Mouse (Mus musculus) heart, embryonic 11.5 days (tissue): ENCODE results near the gene Nfkbie. TPM values are rescaled to one million over a fixed set of nuclear protein-coding genes. Genes with fewer than 3 reads are reported as not detected.

Source experiments
- ATAC-seq: fragments of 200-750 bp; cut with Nextera tagmentation; replicated peaks from 2 replicates; pipeline ENCODE4 v1.8.0; 2017; ENCODE audit warnings: moderate library complexity; ENCODE audit not compliant: insufficient number of reproducible peaks, low FRiP score, low TSS enrichment
- H3K27ac ChIP-seq: fragments of 300-500 bp; sonication (generic); 2 replicates; pipeline ENCODE4 v1.5.1; 2014; ENCODE audit warnings: mild to moderate bottlenecking, low read depth, low read length
- H3K27me3 ChIP-seq: fragments of 300-500 bp; sonication (generic); 2 replicates; pipeline ENCODE4 v1.6.1; 2014; ENCODE audit warnings: mild to moderate bottlenecking, low read length, mixed read lengths; ENCODE audit not compliant: control insufficient read depth, insufficient read depth
- H3K36me3 ChIP-seq: fragments of 300-500 bp; sonication (generic); 2 replicates; pipeline ENCODE4 v1.6.1; 2014; ENCODE audit warnings: mild to moderate bottlenecking, low read length, moderate library complexity, mixed read lengths; ENCODE audit not compliant: control insufficient read depth, insufficient read depth
- H3K4me1 ChIP-seq: fragments of 300-500 bp; sonication (generic); 2 replicates; pipeline ENCODE4 v1.6.1; 2014; ENCODE audit warnings: low read length; ENCODE audit not compliant: control insufficient read depth, insufficient read depth
- H3K4me2 ChIP-seq: fragments of 300-500 bp; sonication (generic); 2 replicates; pipeline ENCODE4 v1.6.1; 2014; ENCODE audit warnings: mild to moderate bottlenecking, moderate library complexity
- H3K4me3 ChIP-seq: fragments of 300-500 bp; sonication (generic); 2 replicates; pipeline ENCODE4 v1.5.1; 2014; ENCODE audit warnings: low read depth, low read length
- H3K9ac ChIP-seq: fragments of 300-500 bp; sonication (generic); 2 replicates; pipeline ENCODE4 v1.6.1; 2014; ENCODE audit warnings: mild to moderate bottlenecking, low read depth, low read length, moderate library complexity
- H3K9me3 ChIP-seq: fragments of 300-500 bp; sonication (generic); replicated peaks from 2 replicates; pipeline ENCODE4 v1.6.1; 2016; ENCODE audit warnings: low read length; ENCODE audit not compliant: control insufficient read depth
- WGBS: fragments of 180-500 bp; shearing (Covaris S2); extraction: QIAGEN DNeasy Blood & Tissue Kit; methylation state at CpG from one replicate; pipeline ENCODE4 v1.1.7; 2014; ENCODE audit not compliant: insufficient replicate concordance; 5-methylcytosine and 5-hydroxymethylcytosine counted together
- polyA plus RNA-seq: library from polyadenylated mRNA; unstranded; fragments of >200 nt; fragmentation: Nextera tagmentation; extraction: Ambion mirVana; gene quantifications from 2 replicates; pipeline ENCODE4 v1.2.1, GENCODE M21; 2014

Gene Nfkbie
- polyA plus RNA-seq, 1 experiment from 2014 or later: 2.4 TPM

- H3K4me1 ChIP-seq: no peaks in the 10 kb centered on the region; the same call in 1 of the 2 replicates
- no peak overlapping the region for H3K9ac ChIP-seq
- H3K36me3 ChIP-seq: no peaks in the 10 kb centered on the region
- ATAC-seq: no peak
- H3K27ac ChIP-seq: no peak overlapping the region
- H3K4me2 ChIP-seq: no peak overlapping the region
- WGBS: 46% methylated on average over 15 of the region's 15 CpGs
- H3K9me3 ChIP-seq: no peaks in the 10 kb centered on the region
- H3K4me3 ChIP-seq: no peak overlapping the region
- H3K27me3 ChIP-seq: peaks cover 69% of the 10 kb centered on the region
Measured at GRCm38 (mm10) chr17:45532896-45533295, 22.6 kb upstream of the Nfkbie start.

DNA sequence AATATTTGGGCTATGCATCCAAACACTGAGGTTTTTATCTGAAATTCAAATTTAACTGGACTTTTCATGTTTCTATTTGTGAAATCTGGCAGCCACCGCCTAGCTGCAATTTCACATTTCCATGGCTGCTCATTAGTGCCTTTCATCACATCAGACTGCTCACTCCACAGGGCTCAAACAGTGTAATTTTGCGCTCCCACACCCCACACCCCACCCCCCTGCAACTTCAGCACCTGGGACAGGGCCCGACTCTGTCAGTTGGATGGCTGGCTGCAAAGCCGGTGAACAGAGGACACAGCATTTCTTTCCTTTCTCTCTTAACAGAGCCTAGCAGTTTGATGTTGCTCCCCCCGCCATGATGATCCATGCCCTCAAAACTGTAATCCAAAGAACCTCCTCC, 19.2 kb upstream of the Nfkbie start:
- H3K27ac ChIP-seq: no peak overlapping the region
- H3K27me3 ChIP-seq: peaks cover 83% of the 10 kb centered on the region
- H3K9me3 ChIP-seq: no peaks in the 10 kb centered on the region
- no peak overlapping the region for H3K4me3 ChIP-seq
- WGBS: 8% methylated on average over 5 of the region's 5 CpGs
- ATAC-seq: no peak
- no peak overlapping the region for H3K9ac ChIP-seq
- H3K36me3 ChIP-seq: no peaks in the 10 kb centered on the region
- H3K4me2 ChIP-seq: no peak overlapping the region
- no peaks in the 10 kb centered on the region; the same call in 1 of the 2 replicates for H3K4me1 ChIP-seq

- peaks cover 89% of the 10 kb centered on the region for H3K27me3 ChIP-seq
Measured at GRCm38 (mm10) chr17:45538394-45538793, 17.1 kb upstream of the Nfkbie start.

DNA sequence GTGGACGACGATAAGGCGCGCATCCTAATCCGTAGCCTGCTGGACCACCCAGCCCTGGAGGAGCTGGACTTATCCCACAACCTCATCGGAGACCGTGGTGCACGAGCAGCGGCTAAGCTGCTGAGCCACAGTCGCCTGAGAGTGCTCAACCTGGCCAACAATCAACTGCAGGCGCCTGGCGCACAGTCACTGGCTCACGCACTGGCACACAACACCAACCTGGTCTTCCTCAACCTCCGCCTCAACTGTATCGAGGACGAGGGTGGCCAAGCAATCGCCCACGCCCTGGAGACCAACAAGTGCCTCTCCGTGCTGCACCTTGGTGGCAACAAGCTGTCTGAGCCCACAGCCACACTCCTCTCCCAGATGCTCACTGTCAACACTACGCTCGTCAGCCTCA, 15.8 kb upstream of the Nfkbie start:
- Histone ChIP-seq H3K4me2 (no peak overlapping the region), H3K27ac (no peak overlapping the region), H3K4me1 (peaks cover 8% of the 10 kb centered on the region), H3K36me3 (no peaks in the 10 kb centered on the region), H3K4me3 (no peak overlapping the region), H3K9ac (no peak overlapping the region), H3K27me3 (peaks cover 92% of the 10 kb centered on the region), H3K9me3 (no peaks in the 10 kb centered on the region)
- 69% methylated on average over 21 of the region's 21 CpGs for WGBS
- no peak for ATAC-seq

More at GRCm38 (mm10) chr17:45538394-45538793, 17.1 kb upstream of the Nfkbie start:
- 58% methylated on average over 4 of the region's 4 CpGs for WGBS
- Histone ChIP-seq H3K9me3 (no peaks in the 10 kb centered on the region), H3K9ac (no peak overlapping the region), H3K4me1 (no peaks in the 10 kb centered on the region), H3K4me3 (no peak overlapping the region), H3K36me3 (no peaks in the 10 kb centered on the region), H3K27ac (no peak overlapping the region), H3K4me2 (no peak overlapping the region)
- no peak for ATAC-seq

- no peak overlapping the region for H3K27ac ChIP-seq
- peaks cover 92% of the 10 kb centered on the region for H3K27me3 ChIP-seq
- H3K9ac ChIP-seq: no peak overlapping the region
- H3K36me3 ChIP-seq: no peaks in the 10 kb centered on the region
- H3K4me3 ChIP-seq: no peak overlapping the region
- ATAC-seq: no peak
- no peaks in the 10 kb centered on the region for H3K9me3 ChIP-seq
- 25% methylated on average over 6 of the region's 6 CpGs for WGBS
- H3K4me1 ChIP-seq: peaks cover 20% of the 10 kb centered on the region
- H3K4me2 ChIP-seq: no peak overlapping the region
Measured at GRCm38 (mm10) chr17:45542129-45542528, 13.4 kb upstream of the Nfkbie start.

GRCm38 (mm10) chr17:45542705-45543104, 12.8 kb upstream of the Nfkbie start:
- WGBS: 74% methylated on average over 2 of the region's 2 CpGs

GRCm38 (mm10) chr17:45543115-45543514, 12.4 kb upstream of the Nfkbie start:
- 23% methylated on average over 1 of the region's 1 CpGs for WGBS
- Histone ChIP-seq H3K27me3 (peaks cover 97% of the 10 kb centered on the region), H3K36me3 (no peaks in the 10 kb centered on the region), H3K4me2 (no peak overlapping the region), H3K27ac (no peak overlapping the region), H3K9me3 (no peaks in the 10 kb centered on the region), H3K4me3 (no peak overlapping the region), H3K9ac (no peak overlapping the region), H3K4me1 (peaks cover 20% of the 10 kb centered on the region)
- no peak for ATAC-seq

More at GRCm38 (mm10) chr17:45542705-45543104, 12.8 kb upstream of the Nfkbie start:
- H3K4me2 ChIP-seq: no peak overlapping the region
- H3K9ac ChIP-seq: no peak overlapping the region
- H3K27ac ChIP-seq: no peak overlapping the region
- no peaks in the 10 kb centered on the region for H3K36me3 ChIP-seq
- peaks cover 20% of the 10 kb centered on the region for H3K4me1 ChIP-seq
- peaks cover 97% of the 10 kb centered on the region for H3K27me3 ChIP-seq
- H3K4me3 ChIP-seq: no peak overlapping the region
- H3K9me3 ChIP-seq: no peaks in the 10 kb centered on the region
- ATAC-seq: no peak

- 5% methylated on average over 24 of the region's 24 CpGs for WGBS
- H3K4me1 ChIP-seq: peaks cover 23% of the 10 kb centered on the region
- H3K4me3 ChIP-seq: peak overlapping the region; percentile 39; the same call in 1 of the 2 replicates
- no peak for ATAC-seq
- H3K27me3 ChIP-seq: peaks cover 98% of the 10 kb centered on the region
- H3K36me3 ChIP-seq: no peaks in the 10 kb centered on the region
- peak overlapping the region; percentile 58 for H3K4me2 ChIP-seq
- H3K27ac ChIP-seq: no peak overlapping the region
- no peak overlapping the region for H3K9ac ChIP-seq
- no peaks in the 10 kb centered on the region for H3K9me3 ChIP-seq
Measured at GRCm38 (mm10) chr17:45544001-45544872, 11.3 kb upstream of the Nfkbie start.
